Mouse (Mus musculus): ENCODE data around the gene 0610009B22Rik.

GRCm38 (mm10) chr11:51679466-51679865 lies 9.2 kb downstream of the 0610009B22Rik start:
- TF ChIP-seq GATA1 (IDR thresholded peaks at IDR 0.05; ENCODE audit: low read length) (no peak), TAL1 (IDR thresholded peaks at IDR 0.05; ENCODE audit: low read length) (no peak; the same call in 2 of the 3 replicates)

Measured in erythroblast, embryonic 14.5 days (primary cell).